Mouse (Mus musculus) thymus, adult 2 months (tissue): ENCODE data around the gene Scamp2.

Experiments
- CTCF ChIP-seq: fragments of 200-500 bp; IDR thresholded peaks from 2 replicates; pipeline ENCODE4 v1.5.1; 2012; ENCODE audit warnings: mild to moderate bottlenecking, control low read depth, low read length, moderate library complexity, borderline replicate concordance; ENCODE audit not compliant: control insufficient read depth, poor library complexity, insufficient read depth; ENCODE audit errors: extremely low read depth
- POLR2A ChIP-seq: fragments of 200-500 bp; IDR thresholded peaks from 2 replicates; pipeline ENCODE4 v1.6.1; 2012; ENCODE audit warnings: mild to moderate bottlenecking, low read length, control low read depth, moderate library complexity; ENCODE audit not compliant: control insufficient read depth, poor library complexity, insufficient read depth; ENCODE audit errors: extremely low read depth

GRCm38 (mm10) chr9:57590726-57591125, 30.0 kb downstream of the Scamp2 start:
- TF ChIP-seq CTCF (no peak), POLR2A (no peak)
